Mouse (Mus musculus): ENCODE data around the gene Spata25. TPM values are rescaled to one million over a fixed set of nuclear protein-coding genes. Genes with fewer than 3 reads are reported as not detected.

Spata25 gene
- polyA plus RNA-seq, 1 experiment from 2014 or later, result not detected

DNA sequence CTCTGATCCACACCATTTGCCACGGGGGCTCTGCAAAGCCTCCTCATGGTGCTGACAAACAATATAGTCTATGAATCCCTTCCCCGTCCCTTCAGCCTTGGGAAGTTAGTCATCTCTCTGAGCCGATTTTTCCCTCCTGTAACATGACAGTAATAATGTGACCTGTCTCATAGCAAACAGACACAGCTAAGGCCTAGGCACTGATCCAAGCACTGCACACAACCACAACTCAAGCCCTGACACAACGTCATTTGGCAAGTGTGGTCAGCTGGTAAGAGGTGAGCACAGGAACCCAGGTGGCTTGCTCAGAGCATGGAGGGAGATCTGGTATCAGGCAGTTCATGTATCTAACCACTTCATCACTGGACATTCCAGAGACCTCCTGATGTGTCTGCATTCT, 32.5 kb downstream of the Spata25 start:
- Histone ChIP-seq H3K36me3 (peaks cover 95% of the 10 kb centered on the region), H3K27me3 (ENCODE audit: insufficient read depth, poor library complexity, severe bottlenecking) (no peaks in the 10 kb centered on the region)
- WGBS, result 90% methylated on average over 4 of the region's 4 CpGs

DNA sequence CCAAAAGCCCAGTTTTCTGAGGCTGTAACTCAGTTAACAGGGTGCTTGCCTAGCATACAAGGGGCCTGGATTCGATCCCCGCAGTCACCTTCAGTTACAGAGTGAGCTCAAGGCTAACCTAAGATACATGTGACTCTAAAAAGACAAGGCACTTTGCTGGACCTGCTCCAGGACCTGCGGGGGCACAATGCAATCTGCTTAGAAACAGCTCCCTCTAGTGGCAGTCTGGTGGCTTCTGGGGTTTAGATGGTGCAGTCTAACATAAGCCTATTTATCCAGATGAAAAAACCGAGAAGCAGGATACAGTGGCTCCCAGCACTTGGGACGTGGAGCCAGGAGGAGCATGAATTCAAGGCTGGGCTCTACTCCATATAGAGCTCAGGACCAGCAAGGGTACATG, 34.0 kb downstream of the Spata25 start:
- 43% methylated on average over 5 of the region's 5 CpGs for WGBS
- Histone ChIP-seq H3K36me3 (peaks cover 93% of the 10 kb centered on the region), H3K4me3 (no peak overlapping the region), H3K9me3 (no peaks in the 10 kb centered on the region), H3K4me1 (replicated peaks) (no peaks in the 10 kb centered on the region), H3K27ac (no peak overlapping the region), H3K27me3 (ENCODE audit: insufficient read depth, poor library complexity, severe bottlenecking) (no peaks in the 10 kb centered on the region)
- DNase-seq (ENCODE audit: low spot score), result peak; percentile 80

More for the DNA sequence above, 32.5 kb downstream of the Spata25 start:
- no peak for DNase-seq (ENCODE audit: low spot score)
- no peaks in the 10 kb centered on the region for H3K4me1 ChIP-seq (replicated peaks)
- no peaks in the 10 kb centered on the region for H3K9me3 ChIP-seq
- no peak overlapping the region for H3K4me3 ChIP-seq
- no peak overlapping the region for H3K27ac ChIP-seq

DNA sequence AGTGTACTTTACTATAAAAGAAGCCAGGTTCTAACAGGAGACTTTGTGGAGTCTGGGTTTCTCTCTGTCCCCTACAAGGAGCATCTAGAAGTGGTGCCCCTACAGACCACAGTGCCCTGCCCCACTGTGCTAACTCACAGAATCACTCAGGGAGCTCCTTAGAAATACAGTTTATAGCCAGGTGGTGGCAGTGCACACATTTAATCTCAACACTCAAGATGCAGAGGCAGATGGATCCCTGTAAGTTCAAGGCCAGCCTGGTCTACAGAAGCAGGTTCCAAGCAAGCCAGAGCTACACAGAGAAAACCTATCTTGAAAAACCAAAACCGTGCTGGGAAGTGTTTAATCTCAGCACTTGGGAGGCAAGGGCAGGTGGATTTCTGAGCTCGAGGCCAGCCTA, 34.6 kb downstream of the Spata25 start:
- no peak overlapping the region for H3K27ac ChIP-seq
- 87% methylated on average over 2 of the region's 2 CpGs for WGBS
- H3K36me3 ChIP-seq, result peaks cover 91% of the 10 kb centered on the region
- H3K4me3 ChIP-seq, result no peak overlapping the region; the same call in 1 of the 2 replicates
- no peak for DNase-seq (ENCODE audit: low spot score)
- H3K27me3 ChIP-seq (ENCODE audit: insufficient read depth, poor library complexity, severe bottlenecking), result no peaks in the 10 kb centered on the region
- no peaks in the 10 kb centered on the region for H3K9me3 ChIP-seq
- H3K4me1 ChIP-seq (replicated peaks), result peaks cover 3% of the 10 kb centered on the region; the same call in 1 of the 2 replicates

DNA sequence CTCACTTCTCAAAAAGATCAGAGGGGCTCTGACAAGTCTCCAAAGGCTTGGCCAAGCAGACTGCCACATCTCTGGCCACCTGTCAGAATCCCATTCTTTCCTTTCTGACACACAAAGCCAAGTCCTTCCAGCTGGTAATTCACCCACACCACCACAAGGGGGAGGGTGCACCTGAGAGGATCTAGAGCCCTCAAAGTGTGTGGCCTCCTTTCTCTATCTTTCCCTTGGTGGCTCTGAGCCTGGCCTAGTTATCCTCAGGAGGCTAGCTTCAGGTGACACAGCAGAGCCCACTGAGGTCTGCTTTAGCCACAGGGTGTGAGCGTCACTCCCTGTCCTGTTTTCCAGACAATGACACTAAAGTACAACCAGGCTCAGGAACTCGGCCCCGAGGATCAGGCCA, 35.1 kb downstream of the Spata25 start:
- Histone ChIP-seq H3K36me3 (peaks cover 91% of the 10 kb centered on the region), H3K27ac (no peak overlapping the region), H3K9me3 (no peaks in the 10 kb centered on the region), H3K4me1 (replicated peaks) (peaks cover 8% of the 10 kb centered on the region), H3K27me3 (ENCODE audit: insufficient read depth, poor library complexity, severe bottlenecking) (no peaks in the 10 kb centered on the region), H3K4me3 (no peak overlapping the region)
- 87% methylated on average over 3 of the region's 3 CpGs for whole genome bisulfite sequencing
- peak; percentile 63 for DNase-seq (ENCODE audit: low spot score)

DNA sequence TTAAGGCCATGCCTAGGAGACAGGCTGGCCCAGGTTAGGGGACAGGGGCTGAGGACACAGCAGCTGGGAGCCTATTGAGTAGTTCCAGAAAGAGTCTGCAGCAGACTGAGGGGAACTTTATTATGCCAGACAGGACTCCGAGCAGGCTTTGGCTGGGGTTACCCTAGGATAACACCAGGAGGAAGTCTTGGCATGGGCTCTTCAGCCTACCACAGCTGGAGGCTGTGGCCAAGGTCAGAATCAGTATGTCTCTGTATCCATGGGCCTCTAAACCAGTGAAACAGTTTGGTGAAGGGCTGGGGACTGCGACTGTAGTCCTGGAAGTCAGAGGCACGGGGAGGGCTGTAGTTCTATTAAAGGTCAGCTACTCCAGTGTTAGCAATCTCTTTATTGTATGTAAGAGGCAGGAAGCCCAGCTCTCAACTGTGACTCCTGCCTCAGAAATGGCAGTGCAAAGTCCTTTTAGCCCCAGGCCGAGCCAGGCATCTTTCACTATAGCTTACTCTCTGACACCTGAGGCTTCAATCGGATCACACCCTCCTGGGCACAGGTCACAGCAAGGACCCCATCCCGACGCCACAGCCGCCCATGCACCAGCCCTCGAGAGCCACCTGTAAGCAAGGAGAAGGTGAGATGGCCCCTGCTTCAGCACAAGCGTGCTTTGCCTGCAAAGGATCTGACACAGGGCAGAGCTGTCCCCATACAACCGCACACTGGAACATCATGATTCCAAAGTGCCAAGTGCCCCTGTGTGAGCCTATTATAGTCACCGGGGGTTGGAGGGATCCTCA, 35.7 kb downstream of the Spata25 start:
- DNase-seq (ENCODE audit: low spot score), result no peak
- Histone ChIP-seq H3K36me3 (peaks cover 84% of the 10 kb centered on the region), H3K4me3 (no peak overlapping the region), H3K27ac (no peak overlapping the region), H3K9me3 (no peaks in the 10 kb centered on the region), H3K4me1 (replicated peaks) (peaks cover 10% of the 10 kb centered on the region), H3K27me3 (ENCODE audit: insufficient read depth, poor library complexity, severe bottlenecking) (no peaks in the 10 kb centered on the region)
- 93% methylated on average over 12 of the region's 12 CpGs for WGBS

DNA sequence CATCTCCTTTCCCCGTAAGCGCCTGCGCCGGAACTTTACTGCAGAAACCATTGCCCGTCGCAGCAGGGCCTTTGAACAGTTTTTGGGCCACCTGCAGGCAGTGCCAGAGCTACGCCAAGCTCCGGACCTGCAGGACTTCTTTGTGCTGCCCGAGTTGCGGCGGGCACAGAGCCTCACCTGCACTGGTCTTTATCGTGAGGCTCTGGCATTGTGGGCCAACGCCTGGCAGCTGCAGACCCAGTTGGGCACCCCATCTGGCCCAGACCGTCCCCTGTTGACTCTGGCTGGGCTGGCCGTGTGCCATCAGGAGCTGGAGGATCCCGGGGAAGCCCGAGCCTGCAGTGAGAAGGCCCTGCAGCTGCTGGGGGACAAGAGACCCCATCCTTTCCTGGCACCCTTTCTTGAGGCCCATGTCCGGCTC, 36.5 kb downstream of the Spata25 start:
- DNase-seq (ENCODE audit: low spot score), result no peak
- Histone ChIP-seq H3K27me3 (ENCODE audit: insufficient read depth, poor library complexity, severe bottlenecking) (peaks cover 4% of the 10 kb centered on the region; the same call in 1 of the 2 replicates), H3K36me3 (peaks cover 79% of the 10 kb centered on the region), H3K4me1 (replicated peaks) (peaks cover 12% of the 10 kb centered on the region), H3K4me3 (no peak overlapping the region), H3K27ac (no peak overlapping the region), H3K9me3 (no peaks in the 10 kb centered on the region)
- 92% methylated on average over 18 of the region's 18 CpGs for WGBS

DNA sequence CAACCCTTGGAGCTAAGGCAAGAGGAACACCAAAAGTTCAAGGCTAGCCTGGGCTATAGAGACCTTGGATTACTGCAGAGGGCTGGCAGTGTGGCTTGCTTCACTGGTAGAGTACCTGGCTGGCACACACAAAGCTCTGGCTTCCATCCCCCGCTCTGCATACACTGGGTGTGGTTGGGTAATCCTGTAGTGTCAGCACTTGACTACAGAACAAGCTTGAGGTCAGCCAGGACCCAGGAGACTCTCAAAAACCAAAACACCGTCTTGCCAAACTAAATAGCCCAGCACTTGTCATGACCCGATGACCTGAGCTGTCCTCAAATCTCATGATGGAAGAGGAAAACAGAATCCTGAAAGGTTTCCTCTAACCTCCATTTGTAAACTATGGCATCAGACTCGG, 37.9 kb downstream of the Spata25 start:
- Histone ChIP-seq H3K4me3 (no peak overlapping the region), H3K27ac (no peak overlapping the region), H3K36me3 (peaks cover 65% of the 10 kb centered on the region), H3K9me3 (no peaks in the 10 kb centered on the region), H3K27me3 (ENCODE audit: insufficient read depth, poor library complexity, severe bottlenecking) (peaks cover 7% of the 10 kb centered on the region; the same call in 1 of the 2 replicates), H3K4me1 (replicated peaks) (peaks cover 26% of the 10 kb centered on the region)
- whole genome bisulfite sequencing, result 83% methylated on average over 4 of the region's 4 CpGs
- DNase-seq (ENCODE audit: low spot score), result no peak

DNA sequence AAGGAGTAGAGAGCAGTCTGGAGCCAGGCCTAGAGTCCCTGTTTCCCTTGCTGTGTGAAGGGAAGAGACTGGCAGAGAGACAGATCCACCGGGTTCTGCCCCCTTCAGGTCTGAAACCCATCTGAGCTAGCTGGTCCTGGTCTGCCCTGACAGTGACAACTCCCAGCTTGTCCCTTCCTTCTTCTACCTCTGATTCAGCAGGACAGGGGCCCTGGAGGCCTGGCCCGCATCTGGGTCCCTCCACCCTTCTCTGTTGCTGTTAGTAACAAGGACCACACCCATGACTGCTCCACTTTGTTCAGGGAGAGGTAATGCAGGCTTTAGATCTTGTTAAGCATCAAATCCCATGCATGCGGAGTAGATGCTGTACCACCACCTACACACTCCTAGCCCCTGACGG, 39.9 kb downstream of the Spata25 start:
- Histone ChIP-seq H3K9me3 (no peaks in the 10 kb centered on the region), H3K4me3 (no peak overlapping the region), H3K27ac (no peak overlapping the region), H3K27me3 (ENCODE audit: insufficient read depth, poor library complexity, severe bottlenecking) (peaks cover 7% of the 10 kb centered on the region; the same call in 1 of the 2 replicates), H3K4me1 (replicated peaks) (peaks cover 35% of the 10 kb centered on the region), H3K36me3 (peaks cover 47% of the 10 kb centered on the region)
- 70% methylated on average over 4 of the region's 4 CpGs for WGBS
- no peak for DNase-seq (ENCODE audit: low spot score)

DNA sequence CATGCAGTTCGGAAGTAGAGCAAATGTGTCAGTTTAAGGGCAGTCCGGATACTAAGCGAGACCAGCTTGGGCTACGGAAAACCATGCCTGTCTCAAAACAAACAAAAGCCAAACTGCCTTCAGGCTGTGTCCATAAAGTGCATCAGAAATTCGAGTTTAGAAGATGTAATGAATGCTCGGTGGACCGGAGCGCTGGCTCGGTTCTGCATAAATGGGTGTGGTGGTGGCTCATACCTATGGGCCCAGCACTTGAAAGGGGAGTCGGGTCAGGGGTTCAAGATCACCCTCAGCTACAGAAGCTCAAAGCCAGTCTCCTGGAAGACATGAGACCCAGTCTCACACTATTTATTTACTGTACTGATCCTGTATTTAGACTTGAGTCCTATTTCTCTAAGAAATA, 40.6 kb downstream of the Spata25 start:
- Histone ChIP-seq H3K27me3 (ENCODE audit: insufficient read depth, poor library complexity, severe bottlenecking) (peaks cover 7% of the 10 kb centered on the region; the same call in 1 of the 2 replicates), H3K9me3 (no peaks in the 10 kb centered on the region), H3K4me3 (no peak overlapping the region), H3K36me3 (peaks cover 41% of the 10 kb centered on the region), H3K27ac (no peak overlapping the region), H3K4me1 (replicated peaks) (peaks cover 35% of the 10 kb centered on the region)
- 86% methylated on average over 10 of the region's 10 CpGs for WGBS
- no peak for DNase-seq (ENCODE audit: low spot score)

DNA sequence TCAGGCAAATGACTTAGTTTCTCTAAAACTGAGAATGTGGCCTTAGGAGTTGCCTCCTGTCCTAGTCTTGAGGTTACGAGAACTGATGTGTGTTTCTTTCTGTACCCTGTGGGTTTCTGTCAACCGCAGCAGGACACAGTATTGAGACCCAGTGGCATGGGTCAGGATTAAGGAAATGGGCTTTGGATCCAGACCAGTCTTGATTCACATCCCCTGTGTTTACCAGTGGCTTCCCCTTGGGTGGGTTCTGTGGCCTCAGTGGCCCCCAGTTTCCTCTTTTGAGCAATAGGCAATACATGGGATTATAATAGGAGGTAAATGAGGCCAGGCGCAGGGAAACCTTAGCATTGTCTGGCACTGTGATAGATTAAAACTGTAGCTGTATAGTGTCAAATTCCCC, 41.3 kb downstream of the Spata25 start:
- Histone ChIP-seq H3K9me3 (no peaks in the 10 kb centered on the region), H3K27me3 (ENCODE audit: insufficient read depth, poor library complexity, severe bottlenecking) (peaks cover 7% of the 10 kb centered on the region; the same call in 1 of the 2 replicates), H3K4me1 (replicated peaks) (peaks cover 35% of the 10 kb centered on the region), H3K4me3 (peak overlapping the region; percentile 79), H3K36me3 (peaks cover 34% of the 10 kb centered on the region), H3K27ac (no peak overlapping the region)
- WGBS, result 86% methylated on average over 3 of the region's 3 CpGs
- no peak for DNase-seq (ENCODE audit: low spot score)

DNA sequence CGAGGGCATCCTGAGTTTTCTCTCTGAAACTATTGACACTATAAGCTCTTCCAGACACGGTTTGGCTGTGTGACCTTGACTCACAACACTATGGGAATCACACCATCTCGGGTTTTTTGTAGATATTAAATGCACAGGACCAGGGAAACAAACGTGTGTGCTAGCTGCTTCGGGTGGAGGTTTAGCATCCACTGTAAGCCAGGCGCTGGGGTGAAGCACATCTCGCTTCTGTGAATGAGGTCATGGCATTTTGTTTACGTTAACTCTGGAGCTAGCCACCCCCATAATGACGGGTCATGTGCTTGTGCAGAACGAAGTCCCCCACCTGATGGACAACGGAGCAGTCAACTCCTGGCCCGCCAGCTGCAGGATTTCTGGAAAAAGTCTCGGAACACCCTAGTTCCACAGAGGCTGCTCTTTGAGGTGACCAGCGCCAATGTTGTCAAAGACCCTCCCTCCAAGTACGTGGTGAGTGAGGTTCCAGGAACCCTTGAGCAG, 41.9 kb downstream of the Spata25 start:
- H3K9me3 ChIP-seq, result no peaks in the 10 kb centered on the region
- H3K27ac ChIP-seq, result peak overlapping the region; percentile 89
- peaks cover 7% of the 10 kb centered on the region; the same call in 1 of the 2 replicates for H3K27me3 ChIP-seq (ENCODE audit: insufficient read depth, poor library complexity, severe bottlenecking)
- DNase-seq (ENCODE audit: low spot score), result no peak
- 8% methylated on average over 15 of the region's 15 CpGs for WGBS
- peaks cover 28% of the 10 kb centered on the region for H3K36me3 ChIP-seq
- peaks cover 35% of the 10 kb centered on the region for H3K4me1 ChIP-seq (replicated peaks)
- H3K4me3 ChIP-seq, result peak overlapping the region; percentile 79

DNA sequence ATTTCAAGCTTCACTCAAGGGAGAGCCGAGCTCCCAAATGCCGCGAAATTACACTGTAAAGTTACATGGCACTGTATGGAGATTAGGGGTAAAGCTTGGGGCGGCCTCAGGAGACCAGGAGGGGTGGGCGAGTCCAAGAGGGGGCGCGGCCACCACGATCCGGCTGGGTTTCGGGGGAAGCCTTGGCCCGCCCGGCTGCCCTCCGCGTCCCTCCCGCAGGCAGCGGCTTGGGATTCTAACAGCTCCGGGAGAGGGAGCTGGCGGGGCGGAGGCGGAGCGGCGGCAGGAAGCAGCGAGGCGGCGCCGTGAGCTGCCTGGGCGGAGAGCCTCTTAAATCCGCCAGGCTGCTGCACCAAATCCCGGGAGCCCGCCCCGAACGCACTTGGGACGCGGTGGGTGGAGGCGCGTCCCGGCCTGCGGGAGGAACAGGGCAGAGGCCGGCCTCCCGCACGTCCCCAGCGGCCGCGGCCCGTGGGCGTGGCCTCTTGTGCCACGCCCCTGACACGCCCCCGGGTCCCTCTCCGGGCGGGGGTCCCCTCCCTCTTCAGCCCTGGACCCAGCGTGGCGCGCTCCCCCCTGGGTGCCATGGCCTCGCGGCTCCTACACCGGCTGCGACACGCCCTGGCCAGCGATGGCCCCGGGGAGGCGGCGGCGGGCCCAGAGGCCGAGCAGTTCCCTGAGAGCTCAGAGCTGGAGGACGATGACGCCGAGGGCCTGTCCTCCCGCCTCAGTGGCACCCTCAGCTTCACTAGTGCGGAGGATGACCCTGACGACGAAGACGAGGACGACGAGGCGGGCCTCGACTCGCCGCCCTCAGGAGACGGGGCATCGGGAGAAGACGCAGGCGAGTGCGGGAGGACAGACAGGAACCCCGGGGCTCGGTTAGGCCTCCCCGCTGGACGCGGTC, 42.6 kb downstream of the Spata25 start, which contains the start of gene Snx21:
Gene Snx21, plus strand, starts transcription at position 343 of the 907 bp plus-strand sequence.
- under 1% methylated on average over 87 of the region's 89 CpGs for WGBS
- Histone ChIP-seq H3K4me3 (peak within 1 kb of the TSS; percentile 79), H3K9me3 (no peaks in the 10 kb centered on the region), H3K27me3 (ENCODE audit: insufficient read depth, poor library complexity, severe bottlenecking) (peaks cover 7% of the 10 kb centered on the region; the same call in 1 of the 2 replicates), H3K4me1 (replicated peaks) (peaks cover 35% of the 10 kb centered on the region), H3K36me3 (peaks cover 21% of the 10 kb centered on the region), H3K27ac (peak within 1 kb of the TSS; percentile 89)
- DNase-seq (ENCODE audit: low spot score), result peak; percentile 87

Measured in hindbrain, embryonic 10.5 days (tissue).